Mouse (Mus musculus) C2C12 (cell line): ENCODE results near the gene Fanci.

ENCODE experiments used
- CTCF ChIP-seq: IDR thresholded peaks from one replicate; pipeline ENCODE4 v1.5.1; 2011; ENCODE audit not compliant: control insufficient read depth, insufficient read depth, insufficient read length
- MAX ChIP-seq: IDR thresholded peaks from one replicate; pipeline ENCODE4 v1.6.1; 2011; ENCODE audit warnings: mild to moderate bottlenecking, control low read depth
- MYOD1 ChIP-seq: IDR thresholded peaks from one replicate; pipeline ENCODE4 v1.6.1; 2011; ENCODE audit warnings: low read depth; ENCODE audit not compliant: control insufficient read depth, insufficient read length
- MYOG ChIP-seq: IDR thresholded peaks from one replicate; pipeline ENCODE4 v1.6.1; 2011; ENCODE audit not compliant: control insufficient read depth, insufficient read length; ENCODE audit errors: extremely low read depth

GRCm38 (mm10) chr7:79391471-79391870, 258 bp upstream of the Fanci start:
- no peak for TF ChIP-seq MAX
- no peak for TF ChIP-seq CTCF
- no peak for TF ChIP-seq MYOG
- TF ChIP-seq MYOD1, result no peak
